Mouse (Mus musculus): ENCODE results near the gene Pam.
"Not testable (repeated sequence)": the region's sequence is repeated elsewhere in the genome, so short reads cannot be mapped to it uniquely, and the experiment has no call there.

Pam gene

GRCm38 (mm10) chr1:98031802-98032201, 63.6 kb downstream of the Pam start:
- DNase-seq: peak; percentile 22

GRCm38 (mm10) chr1:98029025-98029424, 66.4 kb downstream of the Pam start:
- no peak for DNase-seq

GRCm38 (mm10) chr1:98028468-98028867, 67.0 kb downstream of the Pam start:
- no peak for DNase-seq

GRCm38 (mm10) chr1:98027959-98028358, 67.5 kb downstream of the Pam start:
- no peak for DNase-seq

- no peak for DNase-seq
Measured at GRCm38 (mm10) chr1:98025924-98026640, 69.4 kb downstream of the Pam start.

- DNase-seq: no peak
Measured at GRCm38 (mm10) chr1:98023866-98024265, 71.6 kb downstream of the Pam start.

GRCm38 (mm10) chr1:98018987-98019386, 76.5 kb downstream of the Pam start:
- no peak for DNase-seq

GRCm38 (mm10) chr1:98016004-98016848, 79.2 kb downstream of the Pam start:
- no peak for DNase-seq

GRCm38 (mm10) chr1:98015564-98015963, 79.9 kb downstream of the Pam start:
- DNase-seq: no peak

- peak; percentile 8 for DNase-seq
Measured at GRCm38 (mm10) chr1:98002561-98003425, 92.7 kb downstream of the Pam start.

GRCm38 (mm10) chr1:97999465-97999864, 96.0 kb downstream of the Pam start:
- no peak for DNase-seq

GRCm38 (mm10) chr1:97998961-97999360, 96.5 kb downstream of the Pam start:
- not testable (repeated sequence) for DNase-seq

- no peak for DNase-seq
Measured at GRCm38 (mm10) chr1:97997088-97997487, 98.4 kb downstream of the Pam start.

GRCm38 (mm10) chr1:97991976-97992375, 103.5 kb downstream of the Pam start:
- no peak for DNase-seq

GRCm38 (mm10) chr1:97983189-97983588, 112.3 kb downstream of the Pam start:
- no peak for DNase-seq

GRCm38 (mm10) chr1:97979422-97979821, 116.0 kb downstream of the Pam start:
- DNase-seq: no peak

GRCm38 (mm10) chr1:97977521-97977920, 117.9 kb downstream of the Pam start:
- DNase-seq: no peak

GRCm38 (mm10) chr1:97976873-97977473, 118.5 kb downstream of the Pam start:
- peak; percentile 29 for DNase-seq

GRCm38 (mm10) chr1:97976072-97976471, 119.4 kb downstream of the Pam start:
- DNase-seq: peak; percentile 4

GRCm38 (mm10) chr1:97974968-97975367, 120.5 kb downstream of the Pam start:
- no peak for DNase-seq

- no peak for DNase-seq
Measured at GRCm38 (mm10) chr1:97969765-97970164, 125.7 kb downstream of the Pam start.

GRCm38 (mm10) chr1:97963711-97964110, 131.7 kb downstream of the Pam start:
- DNase-seq: no peak

- DNase-seq: no peak
Measured at GRCm38 (mm10) chr1:97962134-97962533, 133.3 kb downstream of the Pam start.

Data from cerebellum, adult 9-10 months (tissue).